Mouse (Mus musculus): ENCODE data around the gene Tmem30a.

Gene Tmem30a

GRCm38 (mm10) chr9:79795076-79795475 lies 1.8 kb upstream of the Tmem30a start:
- DNase-seq (ENCODE audit: low read depth, low spot score): no peak

DNA sequence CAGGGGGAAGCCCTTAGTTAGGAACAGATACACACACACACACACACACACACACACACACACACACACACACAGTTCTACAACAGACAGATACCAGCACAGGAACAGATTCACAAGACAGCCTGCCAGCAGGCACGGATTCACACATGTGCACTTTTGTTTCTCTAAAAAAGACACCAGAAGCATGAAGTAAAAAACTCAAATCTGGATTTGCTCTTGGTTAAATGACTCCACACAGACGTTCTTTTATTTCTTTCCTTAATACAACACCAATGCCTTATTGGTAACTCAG lies 7.6 kb downstream of the Tmem30a start:
- no peak for DNase-seq (ENCODE audit: low read depth, low spot score)

- no peak for DNase-seq (ENCODE audit: low read depth, low spot score)
Observed at GRCm38 (mm10) chr9:79784934-79785793, 8.1 kb downstream of the Tmem30a start.

- DNase-seq (ENCODE audit: low read depth, low spot score): no peak
Observed at GRCm38 (mm10) chr9:79784439-79784838, 8.9 kb downstream of the Tmem30a start.

GRCm38 (mm10) chr9:79779354-79779753 lies 14.0 kb downstream of the Tmem30a start:
- DNase-seq (ENCODE audit: low read depth, low spot score): no peak

DNA sequence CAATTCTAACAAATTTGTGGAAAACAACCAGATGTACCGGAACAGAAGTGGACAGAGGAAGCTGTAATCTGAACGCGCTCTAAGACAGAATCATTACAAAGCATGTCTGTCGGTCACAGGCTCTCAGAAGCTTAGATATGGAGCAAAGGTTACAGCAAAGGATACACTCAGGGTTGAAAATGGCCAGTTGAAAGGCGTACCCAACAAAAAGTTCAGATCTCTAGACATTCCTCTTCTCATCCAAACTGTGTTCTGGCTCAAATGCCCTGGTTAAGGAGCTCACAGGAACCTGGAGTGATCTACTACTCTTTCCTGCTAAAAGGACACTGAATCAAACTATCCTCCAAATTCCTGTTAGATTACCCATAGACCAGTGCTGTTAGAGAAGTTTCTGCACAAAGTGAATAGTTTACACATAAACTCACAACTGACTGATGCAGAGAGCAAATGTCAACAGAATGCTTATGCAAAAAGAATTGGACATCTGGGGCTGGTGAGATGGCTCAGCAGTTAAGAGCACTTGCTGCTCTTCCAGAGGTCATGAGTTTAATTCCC lies 26.2 kb downstream of the Tmem30a start:
- DNase-seq (ENCODE audit: low read depth, low spot score): no peak

DNA sequence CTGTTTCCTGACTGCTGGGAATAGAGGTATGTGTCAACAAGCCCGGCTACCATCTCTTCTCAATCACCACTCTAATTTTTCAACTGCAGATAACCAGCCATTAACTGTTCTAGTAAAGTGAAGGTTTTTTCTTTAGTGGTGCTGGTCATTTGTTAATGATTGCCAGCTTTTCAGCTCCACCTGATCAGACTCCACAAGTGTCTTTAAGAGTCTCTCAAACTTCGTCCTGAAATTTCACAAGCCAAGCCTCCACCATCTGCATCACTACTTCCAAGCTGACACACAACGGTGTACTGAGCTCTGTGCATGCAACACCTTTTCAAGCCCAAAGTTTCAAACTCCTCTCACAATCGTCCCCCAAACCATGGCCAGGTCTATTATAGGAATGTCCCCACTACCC lies 28.0 kb downstream of the Tmem30a start:
- DNase-seq (ENCODE audit: low read depth, low spot score): no peak

DNA sequence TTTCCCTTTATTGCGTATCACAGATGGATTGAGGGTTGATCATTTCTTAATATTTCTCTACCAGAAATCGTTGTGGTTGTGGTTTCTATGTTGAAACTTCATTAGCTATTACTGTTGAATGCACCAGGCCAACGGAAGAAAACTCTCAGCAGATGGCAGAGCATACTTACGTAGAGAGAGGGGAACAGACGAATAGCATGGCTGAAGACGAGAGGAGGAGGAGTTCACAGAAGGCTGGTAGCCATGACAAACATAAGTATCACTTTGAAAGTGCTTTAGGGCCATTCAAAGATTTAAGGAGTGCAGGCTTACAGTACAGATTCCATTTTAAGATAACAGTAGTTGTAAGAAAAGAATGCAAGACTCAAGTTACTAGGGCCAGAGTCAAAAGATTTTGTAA lies 30.8 kb downstream of the Tmem30a start:
- DNase-seq (ENCODE audit: low read depth, low spot score): no peak

DNA sequence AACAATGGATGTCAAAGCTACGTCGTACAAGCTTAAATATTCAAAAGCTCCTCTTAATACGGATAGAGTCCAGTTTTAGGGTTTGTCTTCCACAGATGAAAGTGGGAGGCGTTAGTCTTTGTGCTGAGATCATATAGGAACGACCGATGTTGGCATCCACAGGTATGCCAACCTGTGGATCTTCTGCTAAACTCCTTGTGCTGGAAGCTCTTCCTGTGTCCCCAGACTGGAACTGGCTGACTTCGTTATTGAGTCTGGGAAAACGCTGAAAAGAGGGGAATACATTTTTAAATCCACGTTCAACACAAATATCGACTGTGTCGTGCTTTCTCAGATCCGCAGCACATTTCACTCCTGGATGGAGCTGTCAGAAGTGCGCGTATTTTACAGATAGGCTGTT lies 33.2 kb downstream of the Tmem30a start:
- no peak for DNase-seq (ENCODE audit: low read depth, low spot score)

- DNase-seq (ENCODE audit: low read depth, low spot score): peak; percentile 90
Observed at GRCm38 (mm10) chr9:79759385-79760005, 33.8 kb downstream of the Tmem30a start, which contains the start of gene Cox7a2. TSS of gene Cox7a2 (minus strand) at chr9:79759878.

DNA sequence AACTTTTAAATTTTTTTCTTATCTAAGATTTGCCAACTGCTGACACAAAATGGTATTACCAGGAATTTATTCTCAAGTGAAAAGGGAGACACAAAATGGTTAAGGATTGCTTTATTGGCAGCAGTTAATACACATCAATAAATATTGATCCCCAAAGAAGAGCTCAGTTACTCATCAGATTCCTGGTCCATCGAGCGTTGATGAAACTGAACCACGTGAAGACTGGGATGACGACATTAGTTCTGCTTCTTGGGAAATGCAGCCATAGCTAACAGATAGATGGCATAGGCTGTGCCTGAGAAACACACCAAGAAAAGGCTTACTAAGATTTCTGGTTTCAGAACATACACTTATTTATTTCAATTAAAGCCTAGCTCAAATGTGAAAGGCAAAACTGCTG lies 38.0 kb downstream of the Tmem30a start:
- no peak for DNase-seq (ENCODE audit: low read depth, low spot score)

DNA sequence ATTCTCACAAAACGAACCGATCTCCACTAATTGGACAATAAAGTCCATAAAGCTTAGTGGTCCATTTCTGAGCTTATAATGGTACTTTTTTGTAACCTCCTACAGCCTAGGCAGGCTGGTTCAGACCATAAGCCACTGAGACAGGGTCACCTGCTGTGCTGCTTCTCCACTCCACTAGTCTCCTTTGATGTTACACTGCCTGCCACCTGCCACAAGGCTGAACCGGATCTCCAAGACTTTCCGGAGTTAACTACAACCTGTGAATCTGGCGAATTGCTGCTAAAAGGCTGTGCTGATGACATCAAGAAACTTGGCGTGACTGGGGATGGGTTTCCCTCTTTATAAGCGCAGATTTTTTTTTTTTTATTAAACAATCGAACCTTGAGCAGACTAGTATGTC lies 41.5 kb downstream of the Tmem30a start:
- no peak for DNase-seq (ENCODE audit: low read depth, low spot score)

- DNase-seq (ENCODE audit: low read depth, low spot score): no peak
Observed at GRCm38 (mm10) chr9:79750709-79751108, 42.6 kb downstream of the Tmem30a start.

DNA sequence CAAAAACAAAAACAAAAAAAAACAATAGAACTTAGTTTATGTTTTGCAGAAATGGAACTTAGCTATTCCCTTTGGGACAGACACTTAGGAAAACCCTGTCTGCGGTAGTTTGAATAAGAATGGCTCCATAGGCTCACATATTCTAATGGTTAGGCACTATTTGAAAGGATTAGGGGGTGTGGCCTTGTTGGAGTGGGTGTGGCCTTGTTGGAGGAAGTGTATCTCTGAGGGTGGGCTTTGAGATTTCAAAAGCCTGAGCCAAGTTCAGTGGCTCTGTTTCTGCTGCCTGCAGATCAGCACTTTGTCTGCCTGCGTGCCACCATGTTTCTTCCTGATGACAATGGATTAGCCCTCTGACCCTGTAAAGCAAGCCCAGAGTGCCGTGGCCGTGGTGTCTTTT lies 48.3 kb downstream of the Tmem30a start:
- no peak for DNase-seq (ENCODE audit: low read depth, low spot score)

DNA sequence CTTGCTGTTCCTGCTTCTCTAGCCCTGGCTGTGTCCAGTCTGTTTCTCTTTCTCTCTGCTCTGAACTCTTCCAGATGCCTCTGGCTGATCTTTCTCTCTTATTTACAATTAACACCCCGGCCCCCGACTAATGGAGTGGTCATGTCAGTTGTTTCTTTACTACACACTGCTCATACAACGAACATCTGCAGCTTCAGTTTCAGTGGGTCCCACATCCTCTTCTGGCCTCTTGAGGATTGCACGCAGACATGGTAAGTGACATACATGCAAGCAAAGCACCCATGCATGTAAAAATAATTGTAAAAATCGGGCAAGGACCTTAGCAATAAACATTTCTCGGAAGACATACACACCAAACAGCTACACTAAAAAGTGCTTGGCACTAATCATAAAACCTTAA lies 57.7 kb downstream of the Tmem30a start:
- no peak for DNase-seq (ENCODE audit: low read depth, low spot score)

GRCm38 (mm10) chr9:79730301-79730700 lies 63.0 kb downstream of the Tmem30a start:
- DNase-seq (ENCODE audit: low read depth, low spot score): no peak

DNA sequence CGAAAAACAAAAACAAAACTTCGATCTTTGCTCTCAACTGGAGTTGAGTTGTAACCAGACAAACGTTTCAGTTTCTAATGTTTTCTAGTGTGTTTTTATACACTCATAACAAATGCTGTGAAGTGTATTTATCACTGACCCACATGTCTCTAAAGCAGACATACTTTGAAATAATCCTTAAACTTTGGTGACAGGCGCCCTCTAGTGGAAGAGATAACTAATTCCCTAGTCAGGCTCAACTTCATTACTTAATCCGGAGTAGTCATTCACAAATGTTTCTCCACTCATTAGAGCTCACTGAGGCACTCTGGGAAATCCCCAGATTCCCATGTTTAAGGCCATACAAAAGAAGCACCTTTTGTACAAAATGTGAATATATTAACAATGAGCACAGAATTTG lies 70.2 kb downstream of the Tmem30a start:
- DNase-seq (ENCODE audit: low read depth, low spot score): no peak

GRCm38 (mm10) chr9:79721056-79721455 lies 72.3 kb downstream of the Tmem30a start:
- DNase-seq (ENCODE audit: low read depth, low spot score): no peak

GRCm38 (mm10) chr9:79720143-79720542 lies 73.2 kb downstream of the Tmem30a start:
- DNase-seq (ENCODE audit: low read depth, low spot score): no peak

DNA sequence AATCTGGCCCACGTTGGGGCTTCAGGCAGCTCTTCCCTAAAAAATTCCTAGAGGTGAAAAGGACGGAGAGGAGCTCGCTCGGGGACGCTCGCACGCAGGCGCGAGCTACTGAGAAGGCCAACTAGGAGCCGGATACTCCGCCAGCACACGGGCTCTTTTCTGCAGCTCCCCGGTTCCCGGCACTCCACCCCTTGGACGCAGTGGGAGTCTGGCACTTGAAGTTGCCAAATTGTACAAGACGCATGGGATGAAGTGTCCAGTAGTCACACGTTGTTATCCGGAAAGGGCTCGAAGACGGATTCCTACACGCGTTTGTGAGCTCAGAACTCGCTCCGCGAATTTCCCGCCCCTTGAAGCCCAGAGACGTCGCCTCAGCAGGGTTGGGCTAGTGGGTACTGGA lies 73.9 kb downstream of the Tmem30a start:
- DNase-seq (ENCODE audit: low read depth, low spot score): no peak

All from embryo, embryonic 11.5 days (tissue).